Mouse (Mus musculus) central nervous system, embryonic 14 days (tissue): ENCODE data around the gene Gas2. TPM values are rescaled to one million over a fixed set of nuclear protein-coding genes. Genes with fewer than 3 reads are reported as not detected.

Experiments
- polyA plus RNA-seq: library from polyadenylated mRNA; depleted of rRNA; stranded (reverse); fragments of >200 nt; gene quantifications from 2 replicates; pipeline ENCODE4 v1.2.3, GENCODE M21; 2012; rRNA removed

Gas2 gene
- 20.2 and 26.3 TPM in 2 replicates for polyA plus RNA-seq

DNA sequence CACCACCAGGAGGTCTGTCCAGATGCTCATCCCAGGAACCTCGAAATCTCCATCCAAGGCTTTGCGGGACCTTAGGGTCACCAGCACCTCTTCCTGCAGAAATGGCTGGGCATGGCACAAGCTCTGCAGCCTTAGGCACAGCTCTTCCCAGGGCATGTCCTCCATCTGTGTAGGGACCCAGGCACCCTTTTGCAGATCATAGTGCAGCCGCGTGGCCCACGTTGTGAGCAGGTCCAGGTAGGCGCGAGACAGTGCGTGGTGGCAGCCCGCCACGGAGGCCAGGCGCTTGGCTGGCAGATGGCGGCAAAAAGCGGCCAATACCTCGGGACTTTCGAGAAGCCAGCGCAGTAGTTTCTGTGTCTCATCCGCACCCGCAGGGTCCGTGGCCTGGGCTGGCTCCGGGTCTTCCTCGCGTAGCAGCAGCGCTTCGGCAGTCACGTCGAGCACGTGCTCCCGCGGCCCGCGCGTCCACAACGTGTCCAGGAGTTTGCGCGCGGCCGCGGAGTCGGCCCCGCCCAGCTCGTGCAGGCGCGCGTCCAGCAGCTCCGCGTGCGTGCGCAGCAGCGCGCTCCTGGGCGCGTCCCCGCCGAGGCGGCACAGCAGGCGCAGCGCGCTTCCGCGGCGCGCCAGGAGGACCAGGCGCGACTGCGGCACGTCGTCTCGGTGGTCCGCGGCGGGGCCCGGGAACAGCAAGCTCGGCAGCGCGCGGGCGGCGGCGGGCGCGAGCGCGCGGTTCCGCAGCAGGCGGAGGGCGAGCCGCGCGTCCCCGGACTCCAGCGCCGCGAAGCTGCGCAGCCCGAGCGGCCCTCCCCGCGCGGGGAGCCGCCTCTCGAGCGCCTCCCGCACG, at the start of gene Gas2:
Gene Gas2, plus strand, starts transcription at position 766 of the 847 bp plus-strand sequence.

DNA sequence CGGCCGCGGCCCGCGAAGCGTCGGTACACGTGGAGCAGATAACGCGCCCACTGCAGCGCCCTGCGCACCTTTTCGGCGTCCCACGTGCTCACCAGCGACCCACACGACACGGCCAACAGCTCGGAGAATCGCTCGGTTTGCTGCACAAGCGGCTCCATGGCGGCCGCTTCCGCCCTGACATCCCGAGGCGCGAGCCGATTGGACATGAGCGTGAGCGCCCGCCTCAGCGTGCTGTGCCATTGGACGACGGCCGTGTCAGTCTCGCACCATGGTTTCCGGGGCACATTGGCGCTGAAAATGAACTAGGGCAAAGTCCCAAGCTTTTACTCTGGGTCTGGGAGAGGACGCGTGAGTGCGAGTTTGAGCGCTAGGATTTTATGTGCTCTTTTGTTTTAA, 280 bp downstream of the Gas2 start, which contains the start of gene Fancf:
Gene Fancf, minus strand, starts transcription at position 171 of the 396 bp plus-strand sequence.

DNA sequence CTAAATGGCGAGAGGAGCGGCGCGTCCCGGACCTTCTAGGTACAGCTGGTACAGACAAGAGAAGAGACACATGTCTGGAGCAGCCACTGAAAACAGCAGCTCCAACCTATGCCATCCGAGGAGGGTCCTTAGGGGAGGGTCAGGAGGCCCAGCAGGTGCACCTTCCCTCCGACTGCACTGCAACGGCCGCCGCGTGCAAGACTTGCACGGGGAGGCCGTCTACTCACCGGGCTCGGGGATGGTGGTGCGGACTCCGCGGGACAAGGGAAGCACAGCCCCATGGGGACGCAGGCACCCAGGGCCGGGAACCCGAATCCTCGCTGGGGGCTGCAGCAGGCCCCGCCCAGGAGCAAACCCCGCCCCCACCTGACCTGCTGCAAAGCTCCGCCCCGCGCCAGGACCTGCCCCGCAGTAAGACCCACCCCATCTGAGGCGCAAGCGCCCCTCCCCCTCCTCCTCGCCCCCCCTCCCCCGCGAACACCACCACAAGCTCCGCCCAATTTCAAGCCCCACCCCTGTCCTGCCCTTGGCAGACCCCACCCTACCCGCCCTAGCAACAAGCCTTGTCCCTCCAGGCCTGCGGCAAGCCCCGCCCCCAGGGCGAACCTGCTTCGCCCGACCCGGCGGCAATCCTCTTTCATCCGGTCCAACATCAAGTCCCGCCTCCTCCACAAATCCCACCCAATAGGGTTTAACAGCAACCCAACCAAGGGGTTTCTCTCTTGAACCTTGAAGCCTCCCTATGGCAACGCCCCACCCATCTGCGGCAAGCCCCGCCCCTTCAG, 143.9 kb downstream of the Gas2 start, which contains the start of gene Svip:
Gene Svip, minus strand, starts transcription at position 508 of the 785 bp plus-strand sequence.

DNA sequence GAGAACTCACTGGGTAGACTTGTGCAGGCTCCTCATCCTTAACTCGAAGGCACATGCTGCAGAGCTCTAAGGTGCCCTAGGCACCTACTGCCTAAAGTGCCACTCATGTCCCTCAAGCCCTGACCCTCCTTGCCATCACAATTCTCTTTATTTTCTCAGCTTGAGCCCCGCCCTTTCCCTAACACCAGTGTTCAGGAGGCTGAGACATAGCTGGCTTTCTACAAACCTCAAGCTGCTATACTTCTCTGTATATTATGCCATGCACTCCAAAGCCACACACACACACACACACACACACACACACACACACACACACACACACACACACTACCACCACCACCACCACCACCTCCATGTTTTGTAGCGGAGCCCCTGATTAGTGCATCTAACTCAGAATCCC, 153.8 kb downstream of the Gas2 start, which contains the start of gene 1700015G11Rik:
Gene 1700015G11Rik, minus strand, starts transcription at position 101 of the 400 bp plus-strand sequence.

Other genes starting within 250 kb of the Gas2 start
- gene Slc17a6, start 240.0 kb upstream of the Gas2 start, polyA plus RNA-seq = 41.9 and 42.6 TPM in 2 replicates
- gene Fancf, start 252 bp downstream of the Gas2 start, polyA plus RNA-seq = 12.2 and 12.4 TPM in 2 replicates
- 13.2 and 16.8 TPM in 2 replicates for gene Svip, start 144.0 kb downstream of the Gas2 start, polyA plus RNA-seq
- not detected in 2 replicates for gene 1700015G11Rik, start 153.7 kb downstream of the Gas2 start, polyA plus RNA-seq